Mouse (Mus musculus) lung, postnatal 0 days (tissue): ENCODE results near the gene Nucb1. TPM values are rescaled to one million over a fixed set of nuclear protein-coding genes. Genes with fewer than 3 reads are reported as not detected.

Experiments
- ATAC-seq: fragments of 200-750 bp; cut with Nextera tagmentation; 2 replicates; pipeline ENCODE4 v1.8.0; 2017; ENCODE audit warnings: moderate library complexity
- DNase-seq: peaks from one replicate; pipeline ENCODE4 v3.0.0-alpha.2; 2016; ENCODE audit warnings: low spot score
- H3K27ac ChIP-seq: fragments of 300-500 bp; sonication (generic); 2 replicates; pipeline ENCODE4 v1.5.1; 2014; ENCODE audit warnings: antibody characterized with exemption, mild to moderate bottlenecking, low read length, mixed read lengths
- H3K27me3 ChIP-seq: fragments of 300-500 bp; sonication (generic); replicated peaks from 2 replicates; pipeline ENCODE4 v1.6.1; 2014; ENCODE audit warnings: low read length, mixed read lengths; ENCODE audit not compliant: insufficient read depth
- H3K36me3 ChIP-seq: fragments of 300-500 bp; sonication (generic); 2 replicates; pipeline ENCODE4 v1.6.1; 2014; ENCODE audit warnings: low read length, mixed read lengths; ENCODE audit not compliant: insufficient read depth
- H3K4me1 ChIP-seq: fragments of 300-500 bp; sonication (generic); 2 replicates; pipeline ENCODE4 v1.6.1; 2014; ENCODE audit warnings: antibody characterized with exemption, low read depth, low read length, mixed read lengths; ENCODE audit not compliant: insufficient read depth
- H3K4me2 ChIP-seq: fragments of 300-500 bp; sonication (generic); replicated peaks from 2 replicates; pipeline ENCODE4 v1.6.1; 2014; ENCODE audit warnings: low read depth, mild to moderate bottlenecking, low read length, moderate library complexity, mixed read lengths
- H3K4me3 ChIP-seq: fragments of 300-500 bp; sonication (generic); 2 replicates; pipeline ENCODE4 v1.5.1; 2014; ENCODE audit warnings: low read depth, low read length
- H3K9ac ChIP-seq: fragments of 300-500 bp; sonication (generic); replicated peaks from 2 replicates; pipeline ENCODE4 v1.6.1; 2014; ENCODE audit warnings: low read depth, mild to moderate bottlenecking
- H3K9me3 ChIP-seq: fragments of 300-500 bp; sonication (generic); 2 replicates; pipeline ENCODE4 v1.6.1; 2016; ENCODE audit warnings: low read length, mixed read lengths
- CTCF ChIP-seq: IDR thresholded peaks from 2 replicates; pipeline ENCODE4 v1.5.1; 2016; ENCODE audit warnings: antibody characterized with exemption, mild to moderate bottlenecking
- EP300 ChIP-seq: IDR thresholded peaks from 2 replicates; pipeline ENCODE4 v1.6.1; 2016; ENCODE audit warnings: antibody characterized with exemption, mild to moderate bottlenecking, control low read depth
- WGBS: fragments of 180-500 bp; shearing (Covaris S2); extraction: QIAGEN DNeasy Blood & Tissue Kit; methylation state at CpG from one replicate; pipeline ENCODE4 v1.1.7; 2014; 5-methylcytosine and 5-hydroxymethylcytosine counted together
- polyA plus RNA-seq: library from polyadenylated mRNA; unstranded; fragments of >200 nt; fragmentation: Nextera tagmentation; extraction: Ambion mirVana; gene quantifications from 2 replicates; pipeline ENCODE4 v1.2.1, GENCODE M21; 2015

Nucb1 gene
- polyA plus RNA-seq, 1 experiment from 2014 or later: 213 TPM

GRCm38 (mm10) chr7:45494548-45494947, 15.7 kb downstream of the Nucb1 start:
- 80% methylated on average over 9 of the region's 9 CpGs for WGBS
- DNase-seq (no peak), ATAC-seq (no peak)
- H3K27ac ChIP-seq: no peak overlapping the region
- no peak overlapping the region for H3K9ac ChIP-seq
- TF ChIP-seq EP300: no peak
- no peak for TF ChIP-seq CTCF
- H3K36me3 ChIP-seq: peaks cover 15% of the 10 kb centered on the region
- no peak overlapping the region for H3K4me3 ChIP-seq
- no peak overlapping the region for H3K4me2 ChIP-seq
- H3K4me1 ChIP-seq: no peaks in the 10 kb centered on the region
- H3K9me3 ChIP-seq: no peaks in the 10 kb centered on the region
- no peaks in the 10 kb centered on the region for H3K27me3 ChIP-seq

GRCm38 (mm10) chr7:45492951-45493350, 17.3 kb downstream of the Nucb1 start:
- Histone ChIP-seq H3K27ac (no peak overlapping the region), H3K4me2 (no peak overlapping the region), H3K9me3 (no peaks in the 10 kb centered on the region), H3K4me1 (peaks cover 3% of the 10 kb centered on the region; the same call in 1 of the 2 replicates), H3K36me3 (peaks cover 15% of the 10 kb centered on the region), H3K4me3 (no peak overlapping the region), H3K27me3 (no peaks in the 10 kb centered on the region), H3K9ac (no peak overlapping the region)
- ATAC-seq: no peak
- DNase-seq: no peak
- TF ChIP-seq CTCF: no peak
- no peak for TF ChIP-seq EP300
- WGBS: 78% methylated on average over 5 of the region's 5 CpGs

GRCm38 (mm10) chr7:45492225-45492844, 17.9 kb downstream of the Nucb1 start:
- Histone ChIP-seq H3K4me1 (peaks cover 3% of the 10 kb centered on the region; the same call in 1 of the 2 replicates), H3K27ac (no peak overlapping the region), H3K36me3 (peaks cover 15% of the 10 kb centered on the region), H3K4me2 (no peak overlapping the region), H3K9ac (no peak overlapping the region), H3K9me3 (no peaks in the 10 kb centered on the region), H3K4me3 (no peak overlapping the region), H3K27me3 (no peaks in the 10 kb centered on the region)
- WGBS: 89% methylated on average over 8 of the region's 8 CpGs
- TF ChIP-seq CTCF: no peak
- no peak for TF ChIP-seq EP300
- ATAC-seq (no peak), DNase-seq (no peak)

GRCm38 (mm10) chr7:45491264-45491663, 18.9 kb downstream of the Nucb1 start:
- Histone ChIP-seq H3K9ac (no peak overlapping the region), H3K36me3 (peaks cover 15% of the 10 kb centered on the region), H3K4me3 (no peak overlapping the region), H3K4me1 (peaks cover 3% of the 10 kb centered on the region; the same call in 1 of the 2 replicates), H3K9me3 (no peaks in the 10 kb centered on the region), H3K27ac (no peak overlapping the region), H3K4me2 (0 out of 2 replicates have a peak overlapping the region, but pooled peaks have one; percentile 22), H3K27me3 (no peaks in the 10 kb centered on the region)
- TF ChIP-seq EP300: no peak
- no peak for TF ChIP-seq CTCF
- ATAC-seq: peak; percentile 46
- peak; percentile 31 for DNase-seq
- whole genome bisulfite sequencing: 19% methylated on average over 3 of the region's 3 CpGs

GRCm38 (mm10) chr7:45490822-45491221, 19.4 kb downstream of the Nucb1 start:
- H3K4me3 ChIP-seq: no peak overlapping the region
- H3K4me2 ChIP-seq: 0 out of 2 replicates have a peak overlapping the region, but pooled peaks have one; percentile 22
- no peaks in the 10 kb centered on the region for H3K9me3 ChIP-seq
- H3K27ac ChIP-seq: no peak overlapping the region
- DNase-seq (peak; percentile 45), ATAC-seq (peak; percentile 29)
- H3K27me3 ChIP-seq: no peaks in the 10 kb centered on the region
- TF ChIP-seq CTCF: no peak
- no peak for TF ChIP-seq EP300
- H3K4me1 ChIP-seq: peaks cover 3% of the 10 kb centered on the region; the same call in 1 of the 2 replicates
- H3K9ac ChIP-seq: no peak overlapping the region
- 40% methylated on average over 9 of the region's 9 CpGs for WGBS
- peaks cover 15% of the 10 kb centered on the region for H3K36me3 ChIP-seq

- TF ChIP-seq CTCF (no peak), EP300 (no peak)
- Histone ChIP-seq H3K36me3 (peaks cover 7% of the 10 kb centered on the region; the same call in 1 of the 2 replicates), H3K27me3 (no peaks in the 10 kb centered on the region), H3K9me3 (no peaks in the 10 kb centered on the region), H3K4me3 (no peak overlapping the region), H3K4me1 (peaks cover 3% of the 10 kb centered on the region; the same call in 1 of the 2 replicates), H3K27ac (no peak overlapping the region), H3K4me2 (no peak overlapping the region), H3K9ac (no peak overlapping the region)
- 74% methylated on average over 7 of the region's 7 CpGs for WGBS
- ATAC-seq (no peak), DNase-seq (no peak)
Measured at GRCm38 (mm10) chr7:45489578-45489977, 20.6 kb downstream of the Nucb1 start.
